ENCODE assay signal across 10 mouse cellular contexts in genomic region chr19:56817851-56818526, GRCm38 (mm10). TPM values are rescaled to one million over a fixed set of nuclear protein-coding genes. Genes with fewer than 3 reads are reported as not detected.
A peak's percentile ranks its signal among the peaks of the same experiment; 100 is the strongest.
DNase-seq lines count a peak whose midpoint lies in the region; ATAC-seq and TF ChIP-seq lines count a peak whose summit lies in the region.
"Had no signal": no experiment of that assay in that cellular context is flagged by ENCODE, and none has a peak within 500 bp of the region (broad histone marks: within the 10 kb centered on the region; RNA-seq: fewer than 3 reads in every experiment).

No protein-coding gene starts in this region.

- peak overlapping the region; percentile 23 for H3K4me2 ChIP-seq in kidney, postnatal 0 days (ENCODE audit: low read length)

- H3K9ac ChIP-seq in kidney, postnatal 0 days (ENCODE audit: low read depth, low read length) = no peak overlapping the region

- no peak for ATAC-seq in kidney, postnatal 0 days (replicated peaks; ENCODE audit: low FRiP score, low read depth)
- no peak for ATAC-seq in activated CD4-positive, CD25-positive, alpha-beta regulatory T cell, adult 4 months
- ATAC-seq in erythroblast, adult 5-6 weeks (replicated peaks; ENCODE audit: low FRiP score, poor library complexity, severe bottlenecking) = no peak

- no peaks in the 10 kb centered on the region for H3K9me3 ChIP-seq in kidney, postnatal 0 days (replicated peaks; ENCODE audit: low read length)
- H3K9me3 ChIP-seq: G1E had no signal

- no peaks in the 10 kb centered on the region for H3K36me3 ChIP-seq in kidney, postnatal 0 days (ENCODE audit: insufficient read depth, low read length)

- H3K4me1 ChIP-seq in kidney, postnatal 0 days (replicated peaks; ENCODE audit: insufficient read depth, low read length) = peaks cover 21% of the 10 kb centered on the region

- 29% methylated on average over 14 of the region's 14 CpGs for WGBS in kidney, postnatal 0 days

- no peak overlapping the region for H3K4me3 ChIP-seq in kidney, postnatal 0 days (replicated peaks; ENCODE audit: low read depth, low read length)

- peak; percentile 20 for DNase-seq in kidney, adult 18-20 months
- DNase-seq in kidney, adult 8-10 months = no peak
- peak; percentile 63 to 75 for DNase-seq in cerebellum, postnatal 10 days
- DNase-seq in heart, adult 9 months (ENCODE audit: low spot score in 2 of 2) = peak; percentile 36 to 54
- DNase-seq in kidney, postnatal 0 days (ENCODE audit: low spot score) = peak; percentile 79
- peak; percentile 69 to 73 for DNase-seq in right cerebral cortex, postnatal 10 days (ENCODE audit: low spot score in 2 of 2)

- no peak for TF ChIP-seq CTCF in kidney, postnatal 0 days (IDR thresholded peaks at IDR 0.05; ENCODE audit: low read depth)

- peak overlapping the region; percentile 54; the same call in 1 of the 2 replicates for H3K27ac ChIP-seq in kidney, postnatal 0 days
- H3K27ac ChIP-seq: macrophage had no signal

- no peaks in the 10 kb centered on the region for H3K27me3 ChIP-seq in kidney, postnatal 0 days (ENCODE audit: insufficient read depth, low read length)

RNA-seq across cellular contexts. Expression of gene Ccdc186, which starts 4.0 kb away (rescaled TPM):
- 20.3 TPM in 2 replicates for polyA plus RNA-seq in kidney, postnatal 0 days (2015; fragmentation: Nextera tagmentation; extraction: Ambion mirVana)
- polyA plus RNA-seq in activated CD4-positive, CD25-positive, alpha-beta regulatory T cell, adult 4 months (2017; shearing (Covaris generic)) = 10 to 100 TPM in 1 of 2 experiments, 1 to 10 TPM in 1; 9.0 to 10.4 TPM
- 20.5 and 24.2 TPM in 2 replicates for total RNA-seq in erythroblast, adult 5-6 weeks (2015; ENCODE audit: low replicate concordance)
- total RNA-seq in erythroblast, adult 5-6 weeks (2017; ENCODE audit: low replicate concordance) = 56.7 and 70.5 TPM in 2 replicates

RNA-seq across cellular contexts. Expression of gene Tdrd1, which starts 8.0 kb away (rescaled TPM):
- 0.48 and 0.58 TPM in 2 replicates for polyA plus RNA-seq in kidney, postnatal 0 days (2015; fragmentation: Nextera tagmentation; extraction: Ambion mirVana)
- not detected for polyA plus RNA-seq in activated CD4-positive, CD25-positive, alpha-beta regulatory T cell, adult 4 months (2017; shearing (Covaris generic))
- not detected in 2 replicates for total RNA-seq in erythroblast, adult 5-6 weeks (2015; ENCODE audit: low replicate concordance)
- not detected in 2 replicates for total RNA-seq in erythroblast, adult 5-6 weeks (2017; ENCODE audit: low replicate concordance)
- polyA plus RNA-seq: G1E, macrophage had no signal

RNA-seq across cellular contexts. Expression of gene Vwa2, which starts 56.1 kb away (rescaled TPM):
- 18.3 and 18.5 TPM in 2 replicates for polyA plus RNA-seq in kidney, postnatal 0 days (2015; fragmentation: Nextera tagmentation; extraction: Ambion mirVana)
- polyA plus RNA-seq in activated CD4-positive, CD25-positive, alpha-beta regulatory T cell, adult 4 months (2017; shearing (Covaris generic)) = not detected
- total RNA-seq in erythroblast, adult 5-6 weeks (2015; ENCODE audit: low replicate concordance) = not detected in 2 replicates
- total RNA-seq in erythroblast, adult 5-6 weeks (2017; ENCODE audit: low replicate concordance) = not detected in 2 replicates
- total RNA-seq: G1E had no signal
- polyA plus RNA-seq: G1E, macrophage had no signal

Comparison
In these comparisons a context has a peak if more than half of its experiments do, and no peak if none do; other contexts are left out.
1. DNase-seq: peak in kidney, adult 18-20 months (single experiment), cerebellum, postnatal 10 days (2 of 2), heart, adult 9 months (2 of 2), kidney, postnatal 0 days (single experiment) and right cerebral cortex, postnatal 10 days (2 of 2); none in kidney, adult 8-10 months (0 of 2).
2. RNA of gene Vwa2, which starts 56.1 kb away (polyA plus RNA-seq): 18.3 to 18.5 TPM in kidney, postnatal 0 days; not detected in activated CD4-positive, CD25-positive, alpha-beta regulatory T cell, adult 4 months; every median in the first group is over 10 times any median in the second.